Mouse (Mus musculus) midbrain, embryonic 11.5 days (tissue): ENCODE data around the gene Itpr3. TPM values are rescaled to one million over a fixed set of nuclear protein-coding genes. Genes with fewer than 3 reads are reported as not detected.

ENCODE experiments used
- ATAC-seq: fragments of 200-750 bp; cut with Nextera tagmentation; 2 replicates; pipeline ENCODE4 v1.8.0; 2017; ENCODE audit warnings: moderate TSS enrichment, moderate library complexity; ENCODE audit not compliant: low FRiP score
- DNase-seq: peaks from one replicate; pipeline ENCODE4 v3.0.0; 2015; ENCODE audit warnings: low spot score; ENCODE audit errors: missing footprints
- H3K27ac ChIP-seq: fragments of 300-500 bp; sonication (generic); 2 replicates; pipeline ENCODE4 v1.5.1; 2014; ENCODE audit warnings: low read depth, low read length
- H3K27me3 ChIP-seq: fragments of 300-500 bp; sonication (generic); 2 replicates; pipeline ENCODE4 v1.6.1; 2014; ENCODE audit warnings: mild to moderate bottlenecking, low read length, moderate library complexity, mixed read lengths; ENCODE audit not compliant: control insufficient read depth, insufficient read depth
- H3K36me3 ChIP-seq: fragments of 300-500 bp; sonication (generic); 2 replicates; pipeline ENCODE4 v1.6.1; 2014; ENCODE audit warnings: mild to moderate bottlenecking, low read length, moderate library complexity, mixed read lengths; ENCODE audit not compliant: control insufficient read depth, insufficient read depth
- H3K4me1 ChIP-seq: fragments of 300-500 bp; sonication (generic); 2 replicates; pipeline ENCODE4 v1.6.1; 2014; ENCODE audit warnings: low read length; ENCODE audit not compliant: control insufficient read depth, insufficient read depth
- H3K4me2 ChIP-seq: fragments of 300-500 bp; sonication (generic); 2 replicates; pipeline ENCODE4 v1.6.1; 2014; ENCODE audit warnings: mild to moderate bottlenecking, moderate library complexity
- H3K4me3 ChIP-seq: fragments of 300-500 bp; sonication (generic); 2 replicates; pipeline ENCODE4 v1.5.1; 2014; ENCODE audit warnings: low read depth, low read length
- H3K9ac ChIP-seq: fragments of 300-500 bp; sonication (generic); 2 replicates; pipeline ENCODE4 v1.6.1; 2014; ENCODE audit warnings: low read length
- H3K9me3 ChIP-seq: fragments of 300-500 bp; sonication (generic); 2 replicates; pipeline ENCODE4 v1.6.1; 2016; ENCODE audit warnings: low read length; ENCODE audit not compliant: control insufficient read depth
- WGBS: fragments of 180-500 bp; shearing (Covaris S2); extraction: QIAGEN DNeasy Blood & Tissue Kit; methylation state at CpG from one replicate; pipeline ENCODE4 v1.1.7; 2014; 5-methylcytosine and 5-hydroxymethylcytosine counted together
- polyA plus RNA-seq: library from polyadenylated mRNA; unstranded; fragments of >200 nt; fragmentation: Nextera tagmentation; extraction: Ambion mirVana; gene quantifications from 2 replicates; pipeline ENCODE4 v1.2.1, GENCODE M21; 2014

The Itpr3 gene
- polyA plus RNA-seq, 1 experiment from 2014 or later, result 0.72 TPM

DNA sequence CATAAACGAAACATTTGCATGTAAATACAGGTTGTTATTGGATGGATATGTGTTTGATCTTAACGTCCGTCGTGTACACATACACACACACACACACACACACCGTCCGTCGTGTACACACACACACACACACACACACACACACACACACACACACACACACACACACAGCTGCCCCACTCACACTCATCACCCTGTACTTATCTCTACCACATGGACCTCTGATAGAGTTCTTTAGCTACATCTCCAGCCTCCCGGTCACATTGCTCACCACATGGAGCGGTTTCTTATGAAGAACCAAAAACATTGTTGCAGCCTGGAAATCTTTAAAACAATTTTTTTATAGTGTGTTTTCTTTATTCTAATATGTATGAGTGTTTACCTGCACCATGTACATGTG is 77.1 kb downstream of the Itpr3 start:
- Histone ChIP-seq H3K27me3 (no peaks in the 10 kb centered on the region), H3K36me3 (no peaks in the 10 kb centered on the region), H3K27ac (no peak overlapping the region), H3K9me3 (no peaks in the 10 kb centered on the region), H3K4me1 (peaks cover 16% of the 10 kb centered on the region), H3K4me3 (peak overlapping the region; percentile 71), H3K4me2 (peak overlapping the region; percentile 44), H3K9ac (peak overlapping the region; percentile 77)
- 37% methylated on average over 9 of the region's 9 CpGs for whole genome bisulfite sequencing
- DNase-seq, result no peak
- ATAC-seq, result peak; percentile 45; the same call in 1 of the 2 replicates

DNA sequence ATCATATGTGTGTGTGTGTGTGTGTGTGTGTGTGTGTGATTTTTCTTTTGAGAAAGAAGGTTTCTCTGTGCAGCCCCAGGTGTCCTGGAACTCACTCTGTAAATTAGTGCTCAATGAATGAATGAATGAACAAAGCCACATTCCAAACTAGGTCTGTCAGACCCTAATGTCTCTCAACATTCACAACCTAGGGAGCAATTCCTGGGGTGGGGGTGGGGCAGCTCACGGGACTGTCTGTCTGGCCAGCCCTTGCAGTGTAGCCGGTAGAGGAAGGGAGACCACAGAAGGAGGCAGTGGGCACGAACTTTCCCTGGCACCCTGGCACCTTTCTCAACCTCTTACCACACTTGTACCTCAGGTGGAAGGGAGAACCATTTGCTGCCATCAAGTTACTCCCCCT is 77.6 kb downstream of the Itpr3 start:
- Histone ChIP-seq H3K27ac (no peak overlapping the region), H3K4me3 (no peak overlapping the region), H3K4me2 (no peak overlapping the region), H3K27me3 (no peaks in the 10 kb centered on the region), H3K36me3 (no peaks in the 10 kb centered on the region), H3K9ac (no peak overlapping the region), H3K9me3 (no peaks in the 10 kb centered on the region), H3K4me1 (peaks cover 18% of the 10 kb centered on the region)
- WGBS, result 41% methylated on average over 3 of the region's 3 CpGs
- DNase-seq, result no peak
- no peak for ATAC-seq

DNA sequence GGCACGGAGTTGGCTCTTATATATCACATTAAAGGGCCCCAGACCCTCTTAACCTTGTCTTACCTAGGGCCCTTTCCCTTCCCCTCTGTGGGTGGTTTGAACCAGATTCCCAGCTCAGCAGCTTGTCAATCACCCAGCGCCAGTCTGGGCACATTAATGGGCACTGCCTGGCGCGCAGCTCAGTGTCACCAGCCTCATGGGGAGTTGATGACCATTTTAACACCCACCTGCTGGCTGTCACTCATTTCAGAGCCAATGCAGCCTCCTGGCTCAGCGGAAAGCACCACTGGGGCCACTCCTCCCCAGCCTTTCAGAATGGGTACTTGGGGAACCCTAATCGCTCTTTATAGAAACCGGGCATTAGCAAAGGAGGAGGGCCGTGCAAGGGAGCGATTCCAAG is 81.3 kb downstream of the Itpr3 start:
- Histone ChIP-seq H3K4me3 (no peak overlapping the region), H3K9ac (no peak overlapping the region), H3K9me3 (no peaks in the 10 kb centered on the region), H3K4me2 (no peak overlapping the region), H3K27me3 (no peaks in the 10 kb centered on the region), H3K36me3 (no peaks in the 10 kb centered on the region), H3K27ac (no peak overlapping the region), H3K4me1 (peaks cover 2% of the 10 kb centered on the region; the same call in 1 of the 2 replicates)
- no peak for ATAC-seq
- 78% methylated on average over 9 of the region's 9 CpGs for WGBS
- DNase-seq, result no peak

- Histone ChIP-seq H3K27me3 (no peaks in the 10 kb centered on the region), H3K4me3 (no peak overlapping the region), H3K4me1 (peaks cover 2% of the 10 kb centered on the region; the same call in 1 of the 2 replicates), H3K9ac (0 out of 2 replicates have a peak overlapping the region, but pooled peaks have one; percentile 10), H3K4me2 (no peak overlapping the region), H3K36me3 (no peaks in the 10 kb centered on the region), H3K9me3 (no peaks in the 10 kb centered on the region), H3K27ac (no peak overlapping the region)
- ATAC-seq (no peak), DNase-seq (no peak)
- WGBS, result 63% methylated on average over 7 of the region's 7 CpGs
Measured at GRCm38 (mm10) chr17:27139304-27139703, 82.2 kb downstream of the Itpr3 start.

- DNase-seq, result no peak
- 68% methylated on average over 9 of the region's 9 CpGs for WGBS
- no peak overlapping the region for H3K4me3 ChIP-seq
- no peaks in the 10 kb centered on the region for H3K27me3 ChIP-seq
- H3K9ac ChIP-seq, result no peak overlapping the region
- ATAC-seq, result no peak
- H3K4me1 ChIP-seq, result peaks cover 2% of the 10 kb centered on the region; the same call in 1 of the 2 replicates
- no peak overlapping the region for H3K4me2 ChIP-seq
- no peaks in the 10 kb centered on the region for H3K36me3 ChIP-seq
- no peak overlapping the region for H3K27ac ChIP-seq
- H3K9me3 ChIP-seq, result no peaks in the 10 kb centered on the region
Measured at GRCm38 (mm10) chr17:27140262-27140661, 83.2 kb downstream of the Itpr3 start.

DNA sequence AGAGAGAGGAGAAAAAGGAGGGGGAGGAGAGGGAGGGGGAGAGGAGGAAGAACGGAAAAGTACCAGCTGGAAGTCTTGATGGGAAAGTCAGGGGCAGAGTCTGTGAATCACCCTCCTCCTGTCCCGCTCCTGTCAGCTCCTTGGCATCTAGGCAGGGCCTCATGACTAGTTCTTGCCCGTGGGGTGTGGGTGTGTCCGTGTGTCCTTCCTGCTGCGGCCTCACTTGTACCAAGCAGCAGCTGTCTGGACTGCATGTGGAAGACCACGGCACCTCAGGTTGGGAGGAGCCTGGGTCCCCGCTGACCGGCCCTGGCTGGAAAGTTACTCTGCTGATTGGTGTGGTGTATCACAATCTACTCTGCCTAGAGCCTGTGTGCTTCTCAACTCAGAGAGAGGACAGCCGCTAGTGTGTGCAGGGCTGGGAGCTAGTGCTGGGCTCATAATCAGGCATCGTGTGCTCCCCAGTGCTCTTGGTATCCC is 84.9 kb downstream of the Itpr3 start:
- Histone ChIP-seq H3K9ac (no peak overlapping the region), H3K36me3 (no peaks in the 10 kb centered on the region), H3K4me1 (peaks cover 2% of the 10 kb centered on the region; the same call in 1 of the 2 replicates), H3K9me3 (no peaks in the 10 kb centered on the region), H3K4me3 (no peak overlapping the region), H3K27me3 (no peaks in the 10 kb centered on the region), H3K27ac (no peak overlapping the region), H3K4me2 (no peak overlapping the region)
- ATAC-seq, result no peak
- no peak for DNase-seq
- WGBS, result 70% methylated on average over 10 of the region's 10 CpGs

GRCm38 (mm10) chr17:27144152-27144551 is 87.0 kb downstream of the Itpr3 start:
- WGBS, result 74% methylated on average over 4 of the region's 4 CpGs
- peaks cover 2% of the 10 kb centered on the region; the same call in 1 of the 2 replicates for H3K4me1 ChIP-seq
- no peaks in the 10 kb centered on the region for H3K27me3 ChIP-seq
- H3K27ac ChIP-seq, result no peak overlapping the region
- no peak for DNase-seq
- ATAC-seq, result no peak
- no peak overlapping the region for H3K4me2 ChIP-seq
- H3K4me3 ChIP-seq, result no peak overlapping the region
- no peak overlapping the region for H3K9ac ChIP-seq
- H3K9me3 ChIP-seq, result no peaks in the 10 kb centered on the region
- H3K36me3 ChIP-seq, result no peaks in the 10 kb centered on the region

- WGBS, result 47% methylated on average over 7 of the region's 8 CpGs
- no peaks in the 10 kb centered on the region for H3K36me3 ChIP-seq
- H3K4me1 ChIP-seq, result no peaks in the 10 kb centered on the region; the same call in 1 of the 2 replicates
- no peak overlapping the region for H3K4me3 ChIP-seq
- no peaks in the 10 kb centered on the region for H3K27me3 ChIP-seq
- H3K9me3 ChIP-seq, result no peaks in the 10 kb centered on the region
- ATAC-seq, result no peak
- H3K27ac ChIP-seq, result no peak overlapping the region
- H3K9ac ChIP-seq, result no peak overlapping the region
- no peak for DNase-seq
- H3K4me2 ChIP-seq, result no peak overlapping the region
Measured at GRCm38 (mm10) chr17:27146323-27146923, 89.3 kb downstream of the Itpr3 start.

DNA sequence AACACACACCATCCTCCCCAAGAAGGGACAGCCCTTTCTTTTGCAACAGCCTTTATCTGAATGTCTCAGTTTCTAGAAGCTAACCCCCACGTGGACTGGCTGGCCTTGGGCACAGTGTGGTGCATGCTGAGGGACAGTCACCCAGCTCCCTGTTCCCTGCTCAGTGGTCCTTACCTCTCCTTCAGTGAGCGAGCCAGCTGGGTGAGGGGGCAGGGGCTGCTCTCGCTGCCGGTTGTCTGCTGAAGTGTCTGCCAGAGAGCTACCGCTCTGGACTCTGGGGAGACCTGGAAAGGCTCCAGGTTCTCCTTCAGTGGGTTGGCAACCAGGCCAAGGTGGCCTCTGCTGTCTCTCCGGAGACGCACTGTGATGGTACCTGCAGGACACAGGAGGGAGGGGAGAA is 93.8 kb downstream of the Itpr3 start:
- H3K4me1 ChIP-seq, result peaks cover 4% of the 10 kb centered on the region
- no peaks in the 10 kb centered on the region for H3K27me3 ChIP-seq
- H3K27ac ChIP-seq, result no peak overlapping the region
- H3K4me2 ChIP-seq, result no peak overlapping the region
- no peaks in the 10 kb centered on the region for H3K36me3 ChIP-seq
- 80% methylated on average over 7 of the region's 7 CpGs for WGBS
- no peak overlapping the region for H3K9ac ChIP-seq
- H3K4me3 ChIP-seq, result no peak overlapping the region
- H3K9me3 ChIP-seq, result no peaks in the 10 kb centered on the region
- ATAC-seq (no peak), DNase-seq (no peak)
